ENCODE assay signal across 13 mouse cellular contexts in genomic region chr4:151756400-151756799, GRCm38 (mm10).
A peak's percentile ranks its signal among the peaks of the same experiment; 100 is the strongest.
DNase-seq lines count a peak whose midpoint lies in the region; ATAC-seq and TF ChIP-seq lines count a peak whose summit lies in the region.
"Had no signal": no experiment of that assay in that cellular context is flagged by ENCODE, and none has a peak within 500 bp of the region (broad histone marks: within the 10 kb centered on the region; RNA-seq: fewer than 3 reads in every experiment).

No protein-coding gene starts in this region.

- H3K27ac ChIP-seq in kidney, embryonic 14.5 days (ENCODE audit: low read depth, low read length): no peak overlapping the region
- H3K27ac ChIP-seq in stomach, postnatal 0 days (replicated peaks): no peak overlapping the region
- no peak overlapping the region for H3K27ac ChIP-seq in forebrain, embryonic 15.5 days (replicated peaks)
- H3K27ac ChIP-seq: macrophage had no signal

- ATAC-seq in kidney, embryonic 14.5 days (ENCODE audit: low FRiP score, low TSS enrichment): peak; percentile 25; the same call in 1 of the 2 replicates
- ATAC-seq in stomach, postnatal 0 days (ENCODE audit: low FRiP score, low TSS enrichment): no peak
- no peak for ATAC-seq in forebrain, embryonic 15.5 days (replicated peaks)
- ATAC-seq: hindbrain, embryonic 16.5 days; Patski had no signal

- TF ChIP-seq CTCF in stomach, postnatal 0 days (IDR thresholded peaks at IDR 0.05; ENCODE audit: low read depth): no peak

- H3K4me1 ChIP-seq in kidney, embryonic 14.5 days (ENCODE audit: control insufficient read depth, insufficient read depth, low read length): peaks cover 11% of the 10 kb centered on the region; the same call in 1 of the 2 replicates
- no peaks in the 10 kb centered on the region for H3K4me1 ChIP-seq in stomach, postnatal 0 days (replicated peaks; ENCODE audit: control insufficient read depth, insufficient read depth)
- H3K4me1 ChIP-seq in forebrain, embryonic 15.5 days: 0 out of 2 replicates have a peak, but pooled peaks cover 9% of the 10 kb centered on the region

- no peaks in the 10 kb centered on the region for H3K9me3 ChIP-seq in kidney, embryonic 14.5 days (ENCODE audit: control insufficient read depth, low read length)
- H3K9me3 ChIP-seq in stomach, postnatal 0 days (ENCODE audit: control insufficient read depth, low read length): no peaks in the 10 kb centered on the region
- no peaks in the 10 kb centered on the region for H3K9me3 ChIP-seq in forebrain, embryonic 15.5 days

- no peak overlapping the region for H3K4me3 ChIP-seq in kidney, embryonic 14.5 days (ENCODE audit: low read length)
- H3K4me3 ChIP-seq in stomach, postnatal 0 days (ENCODE audit: low read depth, low read length): no peak overlapping the region
- no peak overlapping the region for H3K4me3 ChIP-seq in forebrain, embryonic 15.5 days

- H3K9ac ChIP-seq in kidney, embryonic 14.5 days (ENCODE audit: low read depth, low read length): no peak overlapping the region
- no peak overlapping the region for H3K9ac ChIP-seq in stomach, postnatal 0 days (ENCODE audit: low read length)
- no peak overlapping the region for H3K9ac ChIP-seq in forebrain, embryonic 15.5 days (replicated peaks)

- H3K4me2 ChIP-seq in kidney, embryonic 14.5 days (replicated peaks; ENCODE audit: low read depth, low read length): no peak overlapping the region
- no peak overlapping the region for H3K4me2 ChIP-seq in stomach, postnatal 0 days (replicated peaks; ENCODE audit: low read depth)
- no peak overlapping the region for H3K4me2 ChIP-seq in forebrain, embryonic 15.5 days (replicated peaks)

- H3K36me3 ChIP-seq in kidney, embryonic 14.5 days (ENCODE audit: control insufficient read depth, insufficient read depth, low read length): no peaks in the 10 kb centered on the region
- H3K36me3 ChIP-seq in stomach, postnatal 0 days (ENCODE audit: control insufficient read depth, insufficient read depth, low read length): no peaks in the 10 kb centered on the region
- no peaks in the 10 kb centered on the region for H3K36me3 ChIP-seq in forebrain, embryonic 15.5 days

- no peaks in the 10 kb centered on the region for H3K27me3 ChIP-seq in kidney, embryonic 14.5 days (ENCODE audit: control insufficient read depth, insufficient read depth, low read length)
- no peaks in the 10 kb centered on the region for H3K27me3 ChIP-seq in stomach, postnatal 0 days (ENCODE audit: control insufficient read depth, insufficient read depth, low read length)
- H3K27me3 ChIP-seq in forebrain, embryonic 15.5 days: no peaks in the 10 kb centered on the region
- H3K27me3 ChIP-seq: Patski had no signal

- DNase-seq in gastrocnemius, adult 18-20 months (ENCODE audit: low spot score): peak; percentile 43
- DNase-seq in gastrocnemius, postnatal 4 days (ENCODE audit: low spot score in 2 of 2): no peak
- DNase-seq in ovary, postnatal 14 days (ENCODE audit: low spot score): peak; percentile 24
- DNase-seq in ovary, adult 18-20 months (ENCODE audit: low spot score): no peak
- peak; percentile 36 for DNase-seq in stomach, postnatal 0 days (ENCODE audit: low spot score)
- DNase-seq in layer of hippocampus, adult 9-10 months (ENCODE audit: low spot score): no peak
- DNase-seq: right cerebral cortex, postnatal 4 days; thymus, adult 2 months had no signal

- 23% methylated on average over 10 of the region's 10 CpGs for WGBS in kidney, embryonic 14.5 days
- 37% methylated on average over 10 of the region's 10 CpGs for WGBS in stomach, postnatal 0 days
- WGBS in forebrain, embryonic 15.5 days: 87% methylated on average over 10 of the region's 10 CpGs

- TF ChIP-seq EP300 in stomach, postnatal 0 days (optimal IDR thresholded peaks at IDR 0.05): no peak

Comparison
In these comparisons a context has a peak if more than half of its experiments do, and no peak if none do; other contexts are left out.
1. DNase-seq: peak in gastrocnemius, adult 18-20 months (single experiment), ovary, postnatal 14 days (single experiment) and stomach, postnatal 0 days (single experiment); none in gastrocnemius, postnatal 4 days (0 of 2), ovary, adult 18-20 months (single experiment) and layer of hippocampus, adult 9-10 months (single experiment).